Mouse (Mus musculus): ENCODE measurements at regions not wholly inside any gene's neighbourhood (a gene's known extent, or its start where the extent isn't known, plus 50 kb on each side); places are given as distances from the start of the nearest gene placed in this dataset.

GRCm38 (mm10) chr12:110177826-110178225, 101.0 kb upstream of the Dio3 start:
- no peak for DNase-seq (ENCODE audit: low spot score in 2 of 2)

GRCm38 (mm10) chr12:110183473-110183872, 95.4 kb upstream of the Dio3 start:
- DNase-seq (ENCODE audit: low spot score in 2 of 2) = no peak

- DNase-seq (ENCODE audit: low spot score in 2 of 2) = no peak
Observed at GRCm38 (mm10) chr12:110185399-110185798, 93.5 kb upstream of the Dio3 start.

DNA sequence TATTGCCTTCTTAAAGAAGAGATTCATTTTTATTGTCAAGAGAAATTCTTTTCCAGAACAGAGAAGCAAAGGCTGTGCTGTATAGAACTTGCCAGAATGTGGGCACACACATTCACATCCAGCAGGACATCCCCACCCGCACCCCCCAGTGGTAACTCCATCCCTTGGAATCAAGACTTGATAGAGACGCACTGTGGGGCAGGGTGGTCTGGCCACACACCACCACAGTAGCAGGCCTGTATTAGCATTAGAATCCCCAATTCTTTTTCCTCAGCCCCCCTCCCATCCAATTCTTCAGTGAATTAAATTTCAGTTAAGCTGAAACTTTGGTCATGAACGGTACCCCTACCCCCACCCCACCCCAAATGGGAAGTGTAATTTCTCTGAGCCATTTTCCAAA, 92.5 kb upstream of the Dio3 start:
- DNase-seq (ENCODE audit: low spot score in 2 of 2) = no peak

DNA sequence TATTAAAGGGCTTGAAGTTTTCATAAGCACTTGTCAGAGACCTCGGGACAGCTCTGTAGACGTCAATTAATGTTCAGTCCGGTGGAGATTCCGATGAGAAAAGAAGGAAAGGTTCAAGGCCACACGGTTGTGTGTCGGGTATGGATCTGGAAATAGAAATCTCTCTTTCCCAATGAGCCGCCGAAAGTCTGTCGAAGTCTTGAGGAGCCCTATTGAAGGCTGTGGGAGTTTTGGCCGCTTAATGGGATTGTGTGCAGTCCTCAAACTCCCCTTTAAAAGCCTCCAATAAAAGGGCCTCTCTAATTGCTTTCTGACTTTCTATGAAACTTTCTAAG, 92.0 kb upstream of the Dio3 start:
- DNase-seq (ENCODE audit: low spot score in 2 of 2) = no peak

- DNase-seq (ENCODE audit: low spot score in 2 of 2) = no peak
Observed at GRCm38 (mm10) chr12:110187246-110188135, 91.4 kb upstream of the Dio3 start.

DNA sequence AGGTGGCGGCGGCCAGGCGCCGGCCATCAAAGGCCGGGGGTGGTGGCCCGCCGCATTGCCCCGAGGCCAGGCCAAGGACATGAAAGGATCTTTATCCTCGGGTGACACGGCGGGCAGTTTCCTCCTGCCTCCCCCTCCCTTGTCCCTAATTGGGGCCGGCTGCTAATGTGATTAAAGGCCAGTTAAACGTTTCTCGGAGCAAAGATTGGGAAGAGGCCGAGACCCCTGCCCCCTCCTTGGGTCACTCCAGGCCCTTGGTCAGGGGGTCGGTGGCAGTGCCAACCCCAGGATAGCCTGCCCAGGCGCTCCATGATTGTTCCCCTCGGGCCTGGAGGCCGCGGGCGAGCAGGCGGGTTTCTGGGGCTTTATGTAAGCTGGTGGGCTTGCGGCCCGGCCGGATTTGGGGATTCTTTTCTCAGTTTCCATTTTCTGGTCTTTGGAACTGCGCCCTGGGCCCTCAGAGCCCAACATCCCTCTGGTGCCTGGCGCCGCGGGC, 90.7 kb upstream of the Dio3 start:
- DNase-seq (ENCODE audit: low spot score in 2 of 2) = no peak

DNA sequence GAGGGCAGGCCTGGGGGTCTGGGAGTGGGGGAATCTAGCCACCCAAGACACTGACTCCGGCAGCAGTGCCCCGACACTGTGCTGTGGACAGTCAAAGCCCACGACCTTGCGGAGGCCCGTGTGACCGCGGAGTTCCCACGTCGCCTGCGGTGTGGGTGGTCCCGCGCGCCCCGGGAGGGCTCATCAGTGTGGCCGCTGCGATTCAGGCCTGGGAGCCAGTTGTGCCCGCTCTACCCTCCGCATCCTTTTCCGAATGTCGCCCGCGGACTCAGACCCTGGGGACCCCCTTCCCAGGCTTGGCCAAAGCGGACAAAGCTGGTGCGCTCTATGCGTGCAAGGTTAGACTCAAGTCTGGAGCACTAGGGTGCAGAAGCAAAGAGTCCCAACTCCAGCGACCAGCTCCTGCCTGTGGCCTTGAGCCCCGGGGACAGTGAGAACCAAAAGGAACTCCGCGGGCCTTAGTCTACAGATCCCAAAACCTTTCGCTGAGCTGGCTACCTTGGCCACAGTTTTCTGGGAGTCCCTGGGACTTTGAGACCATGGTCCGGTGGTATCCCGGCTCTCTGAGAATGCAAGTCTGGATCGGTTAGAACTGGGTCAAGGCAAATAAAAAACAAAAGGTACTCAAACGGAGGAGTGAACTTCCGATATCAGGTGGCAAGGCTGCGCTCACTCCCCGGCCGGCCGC, 90.1 kb upstream of the Dio3 start:
- DNase-seq (ENCODE audit: low spot score in 2 of 2) = no peak

DNA sequence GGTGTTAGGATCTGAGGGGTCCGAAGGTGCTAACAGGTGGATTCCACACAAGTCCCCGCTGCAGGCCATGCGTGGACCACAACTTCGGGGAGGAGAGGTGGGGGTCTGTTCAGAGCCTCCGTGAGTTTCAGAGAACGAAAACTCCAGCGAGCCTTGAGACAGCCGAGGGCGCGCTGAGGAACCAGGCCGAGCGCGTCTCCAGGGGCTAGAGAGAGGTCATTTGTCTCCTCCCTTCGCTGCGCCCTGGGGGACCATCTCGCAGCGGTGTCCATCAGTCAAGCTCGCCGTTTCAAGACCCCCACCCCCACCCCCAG, 89.6 kb upstream of the Dio3 start:
- DNase-seq (ENCODE audit: low spot score in 2 of 2) = no peak

DNA sequence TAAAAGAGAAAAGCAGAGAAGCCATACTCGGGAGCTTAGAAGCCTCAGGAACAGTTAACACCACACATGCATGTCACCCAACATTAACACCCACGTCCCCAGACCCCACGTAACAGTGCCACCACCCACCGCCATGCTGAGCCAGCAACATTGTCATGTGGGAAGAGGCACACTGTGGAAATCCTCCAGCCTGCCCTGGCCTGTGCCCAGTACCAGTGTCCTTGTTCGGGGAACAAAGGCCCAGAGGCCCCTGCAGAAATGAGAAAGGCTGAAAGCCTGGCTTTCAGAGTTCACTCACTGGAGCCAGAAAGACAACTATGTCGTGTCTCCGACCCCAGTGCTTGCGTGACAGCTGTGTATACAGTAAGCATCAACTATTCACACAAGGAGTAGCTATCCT, 86.7 kb upstream of the Dio3 start:
- DNase-seq (ENCODE audit: low spot score in 2 of 2) = no peak

DNA sequence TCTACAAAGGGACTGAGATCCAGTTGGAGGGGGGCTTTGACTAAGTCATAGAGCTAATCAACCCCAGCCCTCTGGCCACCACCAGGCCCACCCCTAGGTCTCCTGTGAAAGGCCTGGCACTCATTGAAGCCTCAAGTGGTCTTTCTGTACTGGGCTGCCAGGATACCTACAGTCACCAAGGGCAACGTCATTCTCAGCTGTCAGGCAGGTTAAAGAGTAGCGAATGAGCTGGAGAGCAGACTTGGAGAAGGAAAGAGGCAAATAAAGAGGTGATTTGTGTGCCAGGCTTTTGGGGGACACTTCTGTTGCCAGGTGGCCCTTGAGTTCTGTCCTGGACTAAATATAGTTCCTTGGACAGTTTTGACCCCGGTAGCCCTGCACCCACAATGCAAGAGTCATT, 81.5 kb upstream of the Dio3 start:
- no peak for DNase-seq (ENCODE audit: low spot score in 2 of 2)

DNA sequence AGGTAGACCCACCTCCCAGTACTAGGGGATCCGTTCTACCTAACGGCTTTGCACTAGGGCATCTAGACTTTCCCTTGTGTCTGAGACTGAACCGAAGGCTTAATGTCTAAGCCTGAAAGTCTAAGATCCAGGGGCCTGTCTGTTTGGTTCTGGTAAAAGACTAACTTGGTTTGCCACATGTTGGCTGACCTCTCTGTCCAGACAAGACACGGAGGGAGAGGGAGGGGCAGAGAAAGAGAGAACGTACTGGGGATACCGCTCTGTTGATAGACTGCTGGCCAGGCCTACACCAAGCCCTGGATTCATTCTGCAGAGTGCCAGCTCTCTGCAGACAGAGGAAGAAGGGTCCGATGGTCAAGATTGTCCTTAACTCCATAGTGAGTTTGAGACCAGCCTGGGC, 78.4 kb upstream of the Dio3 start:
- no peak for DNase-seq (ENCODE audit: low spot score in 2 of 2)

DNA sequence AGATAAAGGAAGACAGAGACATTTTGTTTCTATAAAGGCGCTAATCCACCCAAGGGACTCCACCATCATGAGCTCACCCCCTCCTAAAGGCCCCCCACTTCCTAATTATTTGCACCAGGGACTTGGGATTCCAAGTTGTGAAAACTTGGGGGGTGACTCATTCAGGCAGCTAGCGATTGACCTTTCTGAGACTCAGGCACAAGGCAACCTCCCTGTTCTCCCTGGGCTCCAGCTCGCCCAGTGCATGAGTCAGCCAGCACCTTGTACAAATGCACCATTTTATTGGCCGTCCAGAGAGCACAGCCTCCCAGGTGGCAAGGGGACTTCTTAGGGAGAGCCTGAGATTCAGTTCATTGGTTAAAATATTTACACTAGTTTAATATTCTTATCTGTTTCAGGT, 78.0 kb upstream of the Dio3 start:
- no peak for DNase-seq (ENCODE audit: low spot score in 2 of 2)

DNA sequence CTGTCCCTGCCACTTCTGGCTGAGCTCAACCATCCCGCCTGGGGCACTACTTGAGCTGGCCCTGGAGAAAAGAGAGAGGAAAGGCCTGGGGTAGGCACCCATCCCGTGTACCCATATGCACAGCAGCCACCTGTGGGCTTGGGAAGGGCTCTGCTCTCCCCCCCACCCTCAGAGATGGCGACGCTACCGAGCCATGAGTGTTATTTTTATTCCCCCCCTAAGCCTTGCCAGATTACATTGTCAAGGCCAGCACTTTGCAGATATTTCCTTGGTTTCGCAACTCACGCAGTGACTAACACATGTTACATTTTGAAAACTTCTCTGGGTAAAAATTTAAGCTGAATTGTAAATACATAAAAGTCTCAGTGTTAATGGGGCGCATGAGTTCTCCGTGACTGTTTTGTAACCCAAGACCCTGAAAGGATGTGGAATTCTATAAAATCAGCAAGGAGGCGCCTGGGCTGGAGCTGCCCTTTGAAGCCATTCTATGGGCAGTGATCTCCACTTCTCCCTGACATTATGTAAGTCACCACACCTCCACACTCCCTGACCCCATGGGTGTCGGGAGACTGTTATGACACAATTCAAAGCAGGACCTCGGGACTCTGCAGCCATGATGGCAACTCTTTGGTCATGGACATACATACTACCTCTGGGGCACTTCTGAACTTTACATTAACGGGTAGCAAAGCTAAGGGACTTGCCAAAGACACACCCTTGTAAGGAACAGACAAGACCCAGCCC, 75.4 kb upstream of the Dio3 start:
- DNase-seq (ENCODE audit: low spot score in 2 of 2) = no peak

DNA sequence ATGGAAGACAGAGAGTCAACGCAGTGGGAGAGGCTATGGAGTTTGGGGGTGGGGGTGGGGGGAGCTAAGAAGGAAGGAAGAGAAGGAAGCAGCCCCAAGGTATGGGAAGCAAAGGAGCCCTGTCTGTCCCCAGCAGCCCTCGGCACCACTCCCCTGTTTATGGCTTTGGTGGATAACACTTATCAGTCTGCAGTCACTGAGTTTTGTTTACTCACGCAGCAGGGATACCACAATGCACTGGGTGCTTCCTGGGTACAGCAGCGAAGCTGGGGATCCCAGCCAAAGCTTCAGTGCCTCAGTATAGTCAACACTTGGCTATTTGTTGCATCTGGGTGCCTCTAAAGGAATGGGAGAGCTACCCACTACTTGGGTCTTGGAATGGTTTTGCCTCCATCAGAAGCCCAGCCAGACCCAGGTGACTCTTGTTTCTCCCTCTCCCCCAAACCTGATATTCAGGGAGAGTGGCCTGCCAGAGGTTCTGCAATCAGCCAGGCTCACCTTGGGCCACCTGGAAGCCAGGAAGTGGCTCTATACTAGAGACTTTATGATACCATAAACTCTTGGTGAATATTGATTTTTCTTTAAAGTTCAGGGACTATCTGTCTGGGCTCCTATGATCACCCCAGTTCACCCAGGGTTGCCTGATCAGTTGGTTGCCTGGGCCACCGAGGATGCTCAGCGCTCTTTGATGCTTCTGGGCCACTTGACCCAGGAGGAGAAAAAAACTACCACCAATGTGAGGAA, 74.5 kb upstream of the Dio3 start:
- DNase-seq (ENCODE audit: low spot score in 2 of 2) = no peak

DNA sequence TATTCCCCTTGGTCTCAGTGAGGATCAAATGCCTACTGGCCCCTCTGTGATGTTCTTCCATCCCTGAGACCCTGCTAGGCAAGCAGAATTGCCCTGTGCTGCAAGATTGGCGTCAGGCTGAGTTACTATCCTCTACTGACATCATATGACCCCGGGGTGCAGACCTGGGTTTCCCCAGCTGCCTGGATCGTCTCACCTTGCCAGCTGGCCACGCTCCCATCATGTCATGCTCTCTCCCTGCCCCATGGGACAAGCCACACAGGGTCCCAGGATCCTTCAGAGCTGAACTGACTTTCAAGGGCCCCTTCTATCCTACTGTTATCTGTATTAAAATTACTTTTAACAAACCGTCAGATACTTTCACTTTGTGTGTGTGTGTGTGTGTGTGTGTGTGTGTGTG, 72.6 kb upstream of the Dio3 start:
- no peak for DNase-seq (ENCODE audit: low spot score in 2 of 2)

- DNase-seq (ENCODE audit: low spot score in 2 of 2) = no peak
Observed at GRCm38 (mm10) chr12:110206812-110207211, 72.1 kb upstream of the Dio3 start.

GRCm38 (mm10) chr12:110207246-110207852, 71.5 kb upstream of the Dio3 start:
- no peak for DNase-seq (ENCODE audit: low spot score in 2 of 2)

GRCm38 (mm10) chr12:110212716-110213115, 66.2 kb upstream of the Dio3 start:
- DNase-seq (ENCODE audit: low spot score in 2 of 2) = no peak

- no peak for DNase-seq (ENCODE audit: low spot score in 2 of 2)
Observed at GRCm38 (mm10) chr12:110214833-110215232, 64.0 kb upstream of the Dio3 start.

GRCm38 (mm10) chr12:110215311-110215710, 63.6 kb upstream of the Dio3 start:
- no peak for DNase-seq (ENCODE audit: low spot score in 2 of 2)
